Mouse (Mus musculus) small intestine, adult 2 months (tissue): ENCODE measurements around the gene Zfp385c.

ENCODE experiments used
- CTCF ChIP-seq: fragments of 200-500 bp; IDR thresholded peaks from 2 replicates; pipeline ENCODE4 v1.5.1; 2012; ENCODE audit warnings: low read depth, mild to moderate bottlenecking, control low read depth, inconsistent platforms, low read length, moderate library complexity, mixed read lengths; ENCODE audit not compliant: insufficient replicate concordance, insufficient read length; ENCODE audit errors: extremely low read depth
- POLR2A ChIP-seq: fragments of 200-500 bp; IDR thresholded peaks from 2 replicates; pipeline ENCODE4 v1.6.1; 2012; ENCODE audit warnings: low read depth, mild to moderate bottlenecking, control low read depth, inconsistent platforms, low read length, moderate library complexity

GRCm38 (mm10) chr11:100617480-100617879 is 74.8 kb downstream of the Zfp385c start:
- TF ChIP-seq CTCF (no peak), POLR2A (no peak)
